Mouse (Mus musculus) erythroblast, adult 5-6 weeks (primary cell): ENCODE measurements around the gene Arl15. TPM values are rescaled to one million over a fixed set of nuclear protein-coding genes. Genes with fewer than 3 reads are reported as not detected.

Experiments
- ATAC-seq: replicated peaks from 2 replicates; pipeline ENCODE4 v1.8.0; 2016; ENCODE audit warnings: moderate number of reproducible peaks, mild to moderate bottlenecking, moderate TSS enrichment, inconsistent platforms; ENCODE audit not compliant: poor library complexity, low FRiP score, severe bottlenecking
- total RNA-seq, 2 experiments: library from RNA; stranded (forward) in 1 of 2; stranded (reverse) in 1 of 2; fragments of 150-400 nt in 1 of 2; fragments of 200-764, 138-1000 nt in 1 of 2; gene quantifications; 2 replicates each; pipeline versions ENCODE4 v1.2.3 to v1.2.4; 2015 to 2017; ENCODE audit warnings: low replicate concordance in 2 of 2

The Arl15 gene
- total RNA-seq, 2 experiments from 2014 or later: 7.3 to 9.0 TPM

DNA sequence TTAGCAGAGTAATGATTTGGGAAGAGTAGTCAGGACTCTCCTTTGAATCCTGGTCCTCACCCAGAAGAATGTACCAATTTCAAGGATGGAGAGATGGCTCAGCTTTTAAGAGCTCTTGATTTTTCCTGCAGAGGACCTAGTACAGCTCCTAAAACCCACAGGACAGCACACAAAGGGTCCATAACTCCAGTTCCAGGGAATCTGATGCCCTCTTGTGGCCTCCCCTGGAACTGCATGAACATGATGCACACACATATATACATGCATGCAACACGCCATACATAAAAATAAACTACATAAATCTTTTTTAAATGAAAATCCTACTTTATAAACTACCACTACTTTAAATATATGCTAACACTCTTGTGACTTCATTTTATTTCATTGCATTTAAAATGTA is 70.6 kb downstream of the Arl15 start:
- ATAC-seq: peak; percentile 60

DNA sequence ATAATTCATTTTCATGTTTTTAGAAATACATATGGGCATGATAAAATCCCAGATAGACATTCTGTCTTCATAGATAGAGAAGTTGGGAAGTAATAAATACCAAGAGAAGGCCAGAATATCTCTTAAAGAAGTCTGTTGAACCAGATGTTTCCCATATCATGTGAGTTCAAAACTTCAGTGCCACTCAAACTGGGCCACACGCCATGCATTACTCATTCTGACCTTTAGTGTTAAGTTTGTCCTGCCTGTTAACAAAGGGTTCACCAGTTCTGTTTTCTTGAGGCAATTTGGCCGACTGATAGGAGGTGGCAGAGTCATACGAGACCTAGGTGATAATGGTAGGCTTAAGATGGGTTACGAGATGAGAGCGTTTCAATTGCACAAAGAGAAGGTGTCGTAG is 71.1 kb downstream of the Arl15 start:
- ATAC-seq: 0 out of 2 replicates have a peak, but pooled peaks have one; percentile 11

DNA sequence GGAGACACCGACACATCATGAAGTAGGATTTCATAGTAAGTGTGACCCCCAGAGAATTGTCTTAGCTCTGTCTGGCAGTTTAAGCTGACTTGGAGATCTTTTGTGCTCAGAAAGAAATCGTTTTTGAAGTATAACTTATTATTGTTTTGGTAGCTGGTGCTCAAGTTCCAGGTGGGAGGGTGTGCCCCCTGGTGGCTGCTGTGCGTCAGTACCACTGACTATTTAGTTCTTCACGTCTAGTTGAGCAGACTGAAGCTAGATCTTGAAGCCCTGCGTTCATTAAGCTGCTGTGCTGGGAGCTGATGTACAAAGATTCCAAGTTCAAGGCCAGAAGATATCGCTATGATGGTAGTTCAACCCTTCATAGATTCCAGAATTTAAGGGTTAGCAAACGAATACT is 71.5 kb downstream of the Arl15 start:
- peak; percentile 82 for ATAC-seq

GRCm38 (mm10) chr13:113867736-113868135 is 73.4 kb downstream of the Arl15 start:
- no peak for ATAC-seq

GRCm38 (mm10) chr13:113869212-113870205 is 75.2 kb downstream of the Arl15 start:
- peak; percentile 79 for ATAC-seq

DNA sequence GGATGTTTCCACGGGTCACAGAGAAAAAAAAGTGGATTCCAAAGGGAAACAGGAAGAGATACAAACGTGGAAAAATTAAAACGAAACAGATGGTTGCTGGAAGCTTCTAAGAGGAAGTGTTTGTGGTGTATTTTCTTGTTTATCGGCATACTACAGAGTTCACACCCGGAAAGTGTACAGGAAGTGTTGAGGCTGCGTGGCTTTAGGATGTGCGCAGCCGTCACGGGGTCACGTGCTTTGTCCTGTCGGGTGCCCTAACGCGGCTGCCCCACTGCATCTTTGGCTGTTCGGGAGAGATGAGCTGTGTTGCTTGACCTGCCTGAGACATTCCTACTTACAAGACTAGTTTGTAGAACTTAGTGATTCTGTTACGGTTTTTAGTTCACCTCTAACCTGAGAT is 76.1 kb downstream of the Arl15 start:
- no peak for ATAC-seq

DNA sequence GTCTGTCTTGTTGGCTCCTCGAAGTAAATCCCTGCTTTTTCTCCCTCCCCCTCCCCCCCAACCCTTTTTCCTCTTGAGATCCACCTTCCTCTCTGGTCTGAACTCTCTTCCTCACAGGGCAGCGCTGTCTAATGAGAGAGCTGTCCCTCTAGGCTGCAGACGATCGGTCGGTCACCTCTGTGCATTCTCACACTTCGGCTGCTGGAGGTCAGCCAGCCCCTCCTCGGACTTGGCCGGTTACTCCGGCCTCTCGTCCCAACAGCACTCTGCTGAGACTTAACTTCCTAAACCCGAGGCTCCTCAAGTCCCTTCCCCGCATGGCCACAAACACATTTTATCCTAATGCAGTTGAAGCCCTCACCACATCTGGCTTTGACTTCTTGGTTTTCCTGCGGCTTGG is 77.5 kb downstream of the Arl15 start:
- ATAC-seq: no peak

- no peak for ATAC-seq
Observed at GRCm38 (mm10) chr13:113875724-113876123, 81.4 kb downstream of the Arl15 start.

GRCm38 (mm10) chr13:113877420-113877819 is 83.1 kb downstream of the Arl15 start:
- ATAC-seq: 0 out of 2 replicates have a peak, but pooled peaks have one; percentile 69

DNA sequence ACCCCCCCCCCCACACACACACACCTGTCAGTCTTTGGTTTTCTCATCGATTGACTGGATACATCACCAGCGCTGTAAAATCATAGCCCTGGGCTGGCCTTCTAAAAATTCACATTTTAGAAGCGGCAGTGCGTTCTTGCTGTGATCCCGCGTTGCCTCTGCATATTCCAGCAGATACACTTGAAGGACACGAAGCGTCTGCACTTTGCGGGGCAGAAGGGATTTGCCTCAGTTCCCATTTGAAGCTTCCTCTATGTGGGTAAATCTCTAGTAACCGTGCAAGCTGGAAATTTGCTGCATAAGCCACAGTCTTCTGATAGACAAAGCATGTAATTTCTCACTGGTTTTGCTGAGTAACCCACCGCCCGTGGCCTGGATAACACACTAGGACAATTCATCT is 84.3 kb downstream of the Arl15 start:
- no peak for ATAC-seq

GRCm38 (mm10) chr13:113879651-113880327 is 85.5 kb downstream of the Arl15 start:
- ATAC-seq: no peak

DNA sequence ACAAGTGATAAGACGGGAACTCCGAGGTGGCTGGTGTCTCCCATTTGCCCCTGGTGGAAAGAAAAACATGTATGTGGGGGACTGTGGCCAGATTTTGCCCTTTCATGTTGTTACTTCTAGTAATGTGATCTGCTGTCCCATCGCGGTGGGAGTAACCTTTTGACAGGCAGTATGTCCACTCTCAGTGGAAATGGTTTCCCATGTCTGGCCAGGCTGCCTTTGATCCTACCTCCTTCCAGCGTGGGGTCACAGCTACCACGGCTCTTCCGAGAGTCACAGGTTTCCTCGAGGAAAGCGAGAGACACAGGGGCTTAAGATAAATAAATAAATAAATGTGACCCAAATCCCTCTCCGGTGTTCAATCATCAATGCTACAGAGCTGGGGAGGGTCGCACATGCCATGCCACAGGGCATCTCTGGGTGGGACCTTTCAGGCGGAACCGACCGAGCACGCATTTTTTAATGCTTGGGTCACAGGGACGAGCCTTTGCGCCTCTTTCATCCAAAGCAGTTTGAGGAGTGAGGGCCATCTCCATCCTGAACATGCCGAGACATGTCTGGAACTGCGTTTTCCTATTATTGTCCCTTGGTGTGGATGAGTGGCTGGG is 86.4 kb downstream of the Arl15 start:
- no peak for ATAC-seq

DNA sequence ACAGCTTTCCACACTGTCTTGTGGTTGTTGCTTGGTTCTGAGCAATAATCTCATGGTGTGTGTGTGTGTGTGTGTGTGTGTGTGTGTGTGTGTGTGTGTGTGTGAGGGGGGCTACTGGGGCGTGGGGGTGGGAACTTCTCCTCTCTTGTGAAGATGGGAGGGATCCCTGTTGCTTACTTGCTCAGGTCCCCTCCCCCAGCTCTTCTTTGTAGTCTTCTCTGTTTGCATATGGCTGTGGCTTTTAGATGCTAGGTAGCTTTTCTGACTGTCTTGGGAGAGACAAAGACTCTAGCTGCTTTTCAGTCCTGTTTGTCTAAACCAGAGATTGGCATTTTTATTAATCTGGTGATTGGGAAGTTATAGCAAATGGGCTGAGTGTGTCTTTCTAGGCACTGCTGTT is 88.7 kb downstream of the Arl15 start:
- no peak for ATAC-seq

DNA sequence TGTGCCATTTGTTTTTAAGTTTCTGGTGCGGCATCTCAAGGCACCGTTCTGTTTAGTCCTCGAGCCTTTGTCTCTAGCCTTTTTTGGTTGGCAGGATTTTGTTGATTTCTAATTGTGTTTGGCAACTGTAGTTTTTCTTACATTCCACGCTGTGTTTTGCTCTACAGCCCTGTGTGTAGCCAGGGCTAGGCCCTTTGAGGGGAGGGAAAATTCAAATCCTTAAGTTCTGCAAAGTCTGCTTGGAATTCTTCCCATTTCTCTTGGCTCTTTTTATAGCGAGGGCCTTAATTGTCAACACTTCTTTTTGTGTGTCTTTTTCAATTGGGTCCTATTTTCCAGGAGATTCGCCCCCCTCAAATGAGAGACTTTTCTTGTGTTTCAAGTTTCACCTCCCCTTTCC is 92.8 kb downstream of the Arl15 start:
- no peak for ATAC-seq

DNA sequence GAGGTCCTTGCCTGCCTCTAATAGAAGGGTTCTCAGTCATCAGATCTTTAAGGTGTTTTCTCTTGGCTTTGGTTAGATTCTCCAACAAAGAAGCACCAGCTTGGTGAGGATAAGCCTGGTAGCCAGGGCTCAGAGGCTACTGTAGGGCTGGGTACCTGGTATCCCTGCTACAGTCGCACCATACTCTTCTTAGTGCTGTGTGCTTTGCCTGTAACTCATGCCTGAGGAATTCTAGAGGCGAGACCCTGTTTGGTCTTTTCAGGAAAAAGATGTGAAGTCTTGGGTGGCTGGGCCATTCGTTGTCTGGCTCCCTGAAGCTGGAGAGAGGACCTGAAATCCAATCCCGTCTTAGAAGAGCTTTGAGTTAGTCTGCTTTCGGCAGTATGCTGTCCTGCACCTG is 93.8 kb downstream of the Arl15 start:
- no peak for ATAC-seq

GRCm38 (mm10) chr13:113888704-113889103 is 94.4 kb downstream of the Arl15 start:
- ATAC-seq: no peak

DNA sequence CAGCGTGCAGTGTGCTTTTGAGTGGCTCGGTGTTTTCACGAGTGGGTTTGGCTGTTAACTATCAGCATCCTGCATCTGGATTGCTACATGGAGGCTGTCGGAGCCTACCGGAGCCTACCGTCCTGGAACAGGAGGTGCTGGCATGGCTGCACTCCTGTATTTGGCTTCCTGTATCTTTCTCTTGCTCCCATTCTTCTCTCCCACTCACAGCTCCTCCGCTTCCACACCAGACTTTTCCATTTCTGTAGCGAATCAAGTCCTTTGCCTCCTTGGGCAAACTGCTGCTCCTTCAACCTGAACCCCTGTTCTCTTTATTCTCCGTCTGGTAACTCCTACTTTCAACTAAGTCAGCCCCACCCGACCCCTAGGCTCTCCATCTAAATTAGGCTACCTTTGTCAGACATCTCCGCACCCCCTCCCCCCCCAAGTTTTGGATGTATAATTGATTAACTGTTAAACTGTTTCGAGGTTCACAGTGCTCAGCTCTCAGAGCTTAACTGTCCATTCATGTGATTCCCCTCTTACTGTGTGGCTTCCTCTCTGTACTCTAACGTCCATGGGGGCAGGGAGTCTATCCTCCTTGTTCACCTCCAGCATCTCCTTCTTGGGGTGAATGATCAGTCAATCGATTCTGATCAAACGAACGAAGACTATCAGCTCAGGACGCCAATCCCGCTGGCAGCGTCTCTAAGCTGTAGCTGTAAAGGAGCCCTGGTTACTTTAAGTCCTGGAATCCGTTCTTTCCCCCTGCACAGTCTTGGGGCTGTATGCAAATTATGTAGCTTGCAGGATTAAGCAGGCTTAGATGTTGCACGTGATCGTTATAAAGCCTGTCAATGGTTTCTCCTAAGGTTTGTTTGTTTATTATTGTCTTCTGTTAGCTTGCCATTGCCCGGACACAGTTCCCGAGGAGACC is 95.1 kb downstream of the Arl15 start:
- ATAC-seq: no peak

- ATAC-seq: no peak
Observed at GRCm38 (mm10) chr13:113896684-113897083, 102.4 kb downstream of the Arl15 start.

GRCm38 (mm10) chr13:113897498-113897897 is 103.2 kb downstream of the Arl15 start:
- ATAC-seq: no peak

- ATAC-seq: no peak
Observed at GRCm38 (mm10) chr13:113897951-113898350, 103.6 kb downstream of the Arl15 start.
